26 mouse cellular contexts compared by ENCODE assay signal in the genomic region with DNA sequence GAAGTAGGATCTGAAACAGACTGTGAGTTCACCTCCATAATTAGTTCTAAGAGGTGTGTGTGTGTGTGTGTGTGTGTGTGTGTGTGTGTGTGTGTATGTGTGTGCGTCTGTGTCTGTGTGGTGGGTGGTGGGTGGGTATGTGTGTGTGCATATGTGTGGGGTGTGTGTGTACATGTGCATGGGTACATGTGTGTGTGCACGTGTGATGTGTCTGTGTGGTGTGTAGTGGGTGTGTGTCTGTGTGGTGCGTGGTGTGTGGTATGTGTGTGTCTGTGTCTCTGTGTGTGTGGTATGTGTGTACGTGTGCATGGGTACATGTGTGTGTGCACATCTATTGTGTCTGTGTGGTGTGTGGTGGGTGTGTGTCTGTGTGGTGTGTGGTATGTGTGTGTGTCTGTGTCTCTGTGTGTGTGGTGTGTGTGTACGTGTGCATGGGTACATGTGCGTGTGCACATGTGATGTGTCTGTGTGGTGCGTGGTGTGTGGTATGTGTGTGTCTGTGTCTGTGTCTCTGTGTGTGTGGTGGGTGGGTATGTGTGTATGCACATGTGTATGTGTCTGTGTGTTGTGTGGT.
DNase-seq lines count a peak whose midpoint lies in the region; ATAC-seq and TF ChIP-seq lines count a peak whose summit lies in the region.
"Had no signal": no experiment of that assay in that cellular context is flagged by ENCODE, and none has a peak within 500 bp of the region (broad histone marks: within the 10 kb centered on the region; RNA-seq: fewer than 3 reads in every experiment).

No protein-coding gene starts in this region.

- WGBS in embryonic facial prominence, embryonic 11.5 days: 95% methylated on average over 7 of the region's 7 CpGs
- WGBS in embryonic facial prominence, embryonic 10.5 days: 95% methylated on average over 7 of the region's 7 CpGs
- WGBS in hindbrain, postnatal 0 days: 99% methylated on average over 7 of the region's 7 CpGs
- 92% methylated on average over 7 of the region's 7 CpGs for WGBS in hindbrain, embryonic 13.5 days
- 96% methylated on average over 7 of the region's 7 CpGs for WGBS in midbrain, embryonic 15.5 days

- no peak overlapping the region for H3K27ac ChIP-seq in embryonic facial prominence, embryonic 11.5 days (replicated peaks; ENCODE audit: low read depth, low read length)
- H3K27ac ChIP-seq in embryonic facial prominence, embryonic 10.5 days (replicated peaks): no peak overlapping the region
- no peak overlapping the region for H3K27ac ChIP-seq in hindbrain, postnatal 0 days
- H3K27ac ChIP-seq in hindbrain, embryonic 13.5 days: no peak overlapping the region
- H3K27ac ChIP-seq in midbrain, embryonic 15.5 days: no peak overlapping the region
- H3K27ac ChIP-seq: forebrain, embryonic 13.5 days; kidney, embryonic 15.5 days; limb, embryonic 15.5 days; liver, embryonic 15.5 days; lung, embryonic 15.5 days had no signal

- no peaks in the 10 kb centered on the region for H3K4me1 ChIP-seq in embryonic facial prominence, embryonic 11.5 days (ENCODE audit: control insufficient read depth, insufficient read depth, low read length)
- H3K4me1 ChIP-seq in embryonic facial prominence, embryonic 10.5 days: no peaks in the 10 kb centered on the region
- no peaks in the 10 kb centered on the region for H3K4me1 ChIP-seq in hindbrain, postnatal 0 days (ENCODE audit: insufficient read depth, low read length)
- H3K4me1 ChIP-seq in hindbrain, embryonic 13.5 days (replicated peaks): no peaks in the 10 kb centered on the region
- H3K4me1 ChIP-seq in G1E (ENCODE audit: insufficient read depth, low read depth, low read length): no peaks in the 10 kb centered on the region
- 0 out of 2 replicates have a peak, but pooled peaks cover 2% of the 10 kb centered on the region for H3K4me1 ChIP-seq in midbrain, embryonic 15.5 days
- H3K4me1 ChIP-seq: heart, embryonic 12.5 days; kidney, embryonic 15.5 days; limb, embryonic 15.5 days; liver, embryonic 15.5 days; lung, embryonic 15.5 days had no signal

- H3K4me3 ChIP-seq in embryonic facial prominence, embryonic 11.5 days (ENCODE audit: low read depth, low read length): no peak overlapping the region
- H3K4me3 ChIP-seq in embryonic facial prominence, embryonic 10.5 days: no peak overlapping the region
- no peak overlapping the region for H3K4me3 ChIP-seq in hindbrain, postnatal 0 days (ENCODE audit: low read length)
- H3K4me3 ChIP-seq in hindbrain, embryonic 13.5 days: no peak overlapping the region
- peak overlapping the region; percentile 11; the same call in 1 of the 2 replicates for H3K4me3 ChIP-seq in G1E (ENCODE audit: low read depth, low read length)
- no peak overlapping the region for H3K4me3 ChIP-seq in midbrain, embryonic 15.5 days
- H3K4me3 ChIP-seq: erythroblast, embryonic 14.5 days; forebrain, embryonic 13.5 days; heart, embryonic 12.5 days; kidney, embryonic 15.5 days; limb, embryonic 15.5 days; liver, embryonic 15.5 days; lung, embryonic 15.5 days had no signal

- H3K36me3 ChIP-seq in embryonic facial prominence, embryonic 11.5 days (replicated peaks; ENCODE audit: control insufficient read depth, insufficient read depth, low read depth, low read length): no peaks in the 10 kb centered on the region
- H3K36me3 ChIP-seq in embryonic facial prominence, embryonic 10.5 days (replicated peaks): no peaks in the 10 kb centered on the region
- H3K36me3 ChIP-seq in hindbrain, postnatal 0 days (ENCODE audit: insufficient read depth, low read length): no peaks in the 10 kb centered on the region
- peaks cover 2% of the 10 kb centered on the region; the same call in 1 of the 2 replicates for H3K36me3 ChIP-seq in hindbrain, embryonic 13.5 days
- H3K36me3 ChIP-seq in G1E (replicated peaks): no peaks in the 10 kb centered on the region
- no peaks in the 10 kb centered on the region for H3K36me3 ChIP-seq in midbrain, embryonic 15.5 days (replicated peaks)
- H3K36me3 ChIP-seq: heart, embryonic 12.5 days; kidney, embryonic 15.5 days; limb, embryonic 15.5 days; liver, embryonic 15.5 days; lung, embryonic 15.5 days had no signal

- DNase-seq in embryonic facial prominence, embryonic 11.5 days (ENCODE audit: low spot score): no peak
- DNase-seq in embryonic facial prominence, embryonic 10.5 days (ENCODE audit: low spot score): no peak
- DNase-seq in hindbrain, postnatal 0 days (ENCODE audit: low spot score): no peak
- DNase-seq in G1E (ENCODE audit: low spot score): no peak
- DNase-seq in embryo, embryonic 11 days: no peak
- DNase-seq in thymus, postnatal 0 days (ENCODE audit: low spot score): no peak
- DNase-seq: adrenal gland, postnatal 14 days; cerebellum, adult 2 months; cerebellum, postnatal 25 days; gastrocnemius, postnatal 14 days; heart, adult 18-20 months; heart, postnatal 10 days; kidney, postnatal 4 days; lung, postnatal 36 days; right cerebral cortex, postnatal 14 days; thymus, postnatal 14 days had no signal

- ATAC-seq in embryonic facial prominence, embryonic 11.5 days (replicated peaks; ENCODE audit: insufficient number of reproducible peaks, low FRiP score, low TSS enrichment, low read depth): peak; percentile 52; the same call in 1 of the 2 replicates
- 0 out of 2 replicates have a peak, but pooled peaks have one; percentile 40 for ATAC-seq in hindbrain, postnatal 0 days
- ATAC-seq in hindbrain, embryonic 13.5 days (ENCODE audit: low FRiP score): no peak
- no peak for ATAC-seq in G1E (ENCODE audit: extremely low read depth, insufficient number of reproducible peaks, low FRiP score, poor library complexity, severe bottlenecking)
- ATAC-seq in midbrain, embryonic 15.5 days (replicated peaks): peak; percentile 37; the same call in 1 of the 2 replicates
- ATAC-seq: forebrain, embryonic 13.5 days; intestine, postnatal 0 days had no signal

- no peak overlapping the region for H3K4me2 ChIP-seq in embryonic facial prominence, embryonic 11.5 days (ENCODE audit: low read depth, low read length)
- no peak overlapping the region for H3K4me2 ChIP-seq in hindbrain, postnatal 0 days (ENCODE audit: low read depth, low read length)
- no peak overlapping the region for H3K4me2 ChIP-seq in hindbrain, embryonic 13.5 days
- H3K4me2 ChIP-seq in midbrain, embryonic 15.5 days: no peak overlapping the region
- H3K4me2 ChIP-seq: forebrain, embryonic 13.5 days; heart, embryonic 12.5 days; kidney, embryonic 15.5 days; limb, embryonic 15.5 days; liver, embryonic 15.5 days; lung, embryonic 15.5 days had no signal

- H3K9ac ChIP-seq in embryonic facial prominence, embryonic 11.5 days (replicated peaks; ENCODE audit: low read length): no peak overlapping the region
- no peak overlapping the region for H3K9ac ChIP-seq in hindbrain, postnatal 0 days (replicated peaks; ENCODE audit: low read length)
- no peak overlapping the region for H3K9ac ChIP-seq in hindbrain, embryonic 13.5 days
- no peak overlapping the region for H3K9ac ChIP-seq in midbrain, embryonic 15.5 days
- H3K9ac ChIP-seq: forebrain, embryonic 13.5 days; heart, embryonic 12.5 days; kidney, embryonic 15.5 days; limb, embryonic 15.5 days; liver, embryonic 15.5 days; lung, embryonic 15.5 days had no signal

- H3K27me3 ChIP-seq in embryonic facial prominence, embryonic 11.5 days (ENCODE audit: control insufficient read depth, insufficient read depth, low read length): no peaks in the 10 kb centered on the region
- no peaks in the 10 kb centered on the region for H3K27me3 ChIP-seq in embryonic facial prominence, embryonic 10.5 days (replicated peaks; ENCODE audit: low read depth, poor library complexity, severe bottlenecking)
- H3K27me3 ChIP-seq in hindbrain, postnatal 0 days (ENCODE audit: insufficient read depth, low read length): no peaks in the 10 kb centered on the region
- no peaks in the 10 kb centered on the region for H3K27me3 ChIP-seq in hindbrain, embryonic 13.5 days
- peaks cover 20% of the 10 kb centered on the region; the same call in 1 of the 2 replicates for H3K27me3 ChIP-seq in G1E (ENCODE audit: insufficient read depth, low read length)
- no peaks in the 10 kb centered on the region for H3K27me3 ChIP-seq in midbrain, embryonic 15.5 days (replicated peaks)
- H3K27me3 ChIP-seq: forebrain, embryonic 13.5 days; heart, embryonic 12.5 days; kidney, embryonic 15.5 days; limb, embryonic 15.5 days; liver, embryonic 15.5 days; lung, embryonic 15.5 days had no signal

- 0 out of 2 replicates have a peak, but pooled peaks cover 2% of the 10 kb centered on the region for H3K9me3 ChIP-seq in embryonic facial prominence, embryonic 11.5 days (replicated peaks; ENCODE audit: control insufficient read depth, low read length)
- H3K9me3 ChIP-seq in embryonic facial prominence, embryonic 10.5 days: peaks cover 8% of the 10 kb centered on the region; the same call in 1 of the 2 replicates
- H3K9me3 ChIP-seq in hindbrain, postnatal 0 days (ENCODE audit: low read length): no peaks in the 10 kb centered on the region
- peaks cover 4% of the 10 kb centered on the region; the same call in 1 of the 2 replicates for H3K9me3 ChIP-seq in hindbrain, embryonic 13.5 days
- no peaks in the 10 kb centered on the region for H3K9me3 ChIP-seq in G1E (replicated peaks)
- H3K9me3 ChIP-seq in midbrain, embryonic 15.5 days: no peaks in the 10 kb centered on the region
- H3K9me3 ChIP-seq: forebrain, embryonic 13.5 days; limb, embryonic 15.5 days; liver, embryonic 15.5 days; lung, embryonic 15.5 days had no signal

- no peak for TF ChIP-seq CTCF in hindbrain, postnatal 0 days (IDR thresholded peaks at IDR 0.05; ENCODE audit: low read depth)
- TF ChIP-seq CTCF in G1E (IDR thresholded peaks at IDR 0.05; ENCODE audit: low read depth, low read length): no peak

Comparison
In these comparisons a context has a peak if more than half of its experiments do, and no peak if none do; other contexts are left out.
1. ATAC-seq: peak in embryonic facial prominence, embryonic 11.5 days (single experiment), hindbrain, postnatal 0 days (single experiment) and midbrain, embryonic 15.5 days (single experiment); none in hindbrain, embryonic 13.5 days (single experiment) and G1E (single experiment).